ENCODE assay signal across 9 mouse cellular contexts in genomic region chr7:131554341-131555180, GRCm38 (mm10). TPM values are rescaled to one million over a fixed set of nuclear protein-coding genes. Genes with fewer than 3 reads are reported as not detected.
DNase-seq lines count a peak whose midpoint lies in the region; ATAC-seq and TF ChIP-seq lines count a peak whose summit lies in the region.
"Had no signal": no experiment of that assay in that cellular context is flagged by ENCODE, and none has a peak within 500 bp of the region (broad histone marks: within the 10 kb centered on the region; RNA-seq: fewer than 3 reads in every experiment).

No protein-coding gene starts in this region.

- peak overlapping the region; percentile 37 for H3K4me3 ChIP-seq in embryonic facial prominence, embryonic 12.5 days
- H3K4me3 ChIP-seq in intestine, postnatal 0 days (ENCODE audit: low read depth, low read length) = peak overlapping the region; percentile 33
- H3K4me3 ChIP-seq in neural tube, embryonic 11.5 days (ENCODE audit: low read depth, low read length) = peak overlapping the region; percentile 33

- H3K27me3 ChIP-seq in embryonic facial prominence, embryonic 12.5 days = peaks cover 84% of the 10 kb centered on the region
- H3K27me3 ChIP-seq in intestine, postnatal 0 days (replicated peaks; ENCODE audit: control insufficient read depth, insufficient read depth, low read length) = peaks cover 99% of the 10 kb centered on the region
- H3K27me3 ChIP-seq in neural tube, embryonic 11.5 days (ENCODE audit: control insufficient read depth, insufficient read depth, low read length) = peaks cover 92% of the 10 kb centered on the region

- DNase-seq in retina, embryonic 14.5 days (ENCODE audit: low spot score) = peak; percentile 29
- DNase-seq in retina, postnatal 1 day = no peak
- peak; percentile 57 for DNase-seq in neural tube, embryonic 11.5 days (ENCODE audit: low spot score)
- no peak for DNase-seq in cerebellum, adult 11-12 months
- no peak for DNase-seq in left cerebral cortex, postnatal 10 days (ENCODE audit: extremely low spot score in 1 of 2, low spot score in 2 of 2)
- DNase-seq in layer of hippocampus, adult 9-11 months = no peak

- intact Hi-C loops in left cerebral cortex, postnatal 10 days (cut with DNase I) = loop anchor here (5.0 kb wide), 1 partner anchor 193 kb away; no protein-coding TSS in a partner anchor

- no peaks in the 10 kb centered on the region for H3K9me3 ChIP-seq in embryonic facial prominence, embryonic 12.5 days
- H3K9me3 ChIP-seq in intestine, postnatal 0 days (ENCODE audit: control insufficient read depth) = no peaks in the 10 kb centered on the region
- H3K9me3 ChIP-seq in neural tube, embryonic 11.5 days (ENCODE audit: control insufficient read depth, low read length) = no peaks in the 10 kb centered on the region

- H3K4me2 ChIP-seq in embryonic facial prominence, embryonic 12.5 days (replicated peaks) = peak overlapping the region; percentile 57
- peak overlapping the region; percentile 55 for H3K4me2 ChIP-seq in intestine, postnatal 0 days (replicated peaks; ENCODE audit: low read depth)
- H3K4me2 ChIP-seq in neural tube, embryonic 11.5 days (ENCODE audit: low read depth) = peak overlapping the region; percentile 49

- no peaks in the 10 kb centered on the region for H3K36me3 ChIP-seq in embryonic facial prominence, embryonic 12.5 days
- H3K36me3 ChIP-seq in intestine, postnatal 0 days (ENCODE audit: control insufficient read depth, insufficient read depth) = no peaks in the 10 kb centered on the region
- no peaks in the 10 kb centered on the region for H3K36me3 ChIP-seq in neural tube, embryonic 11.5 days (ENCODE audit: control insufficient read depth, insufficient read depth, low read length)

- 0 out of 2 replicates have a peak, but pooled peaks have one; percentile 8 for ATAC-seq in embryonic facial prominence, embryonic 12.5 days (ENCODE audit: insufficient number of reproducible peaks, insufficient read depth, low FRiP score, low TSS enrichment)
- ATAC-seq in intestine, postnatal 0 days = no peak
- ATAC-seq in neural tube, embryonic 11.5 days (ENCODE audit: insufficient read depth, low FRiP score, low TSS enrichment) = peak; percentile 24

- peak overlapping the region; percentile 38; the same call in 1 of the 2 replicates for H3K9ac ChIP-seq in embryonic facial prominence, embryonic 12.5 days
- 0 out of 2 replicates have a peak overlapping the region, but pooled peaks have one; percentile 11 for H3K9ac ChIP-seq in intestine, postnatal 0 days (ENCODE audit: low read depth, low read length)
- H3K9ac ChIP-seq in neural tube, embryonic 11.5 days (ENCODE audit: low read length) = no peak overlapping the region; the same call in 1 of the 2 replicates

- no peak for TF ChIP-seq CTCF in intestine, postnatal 0 days (IDR thresholded peaks at IDR 0.05; ENCODE audit: low read depth)

- peaks cover 12% of the 10 kb centered on the region for H3K4me1 ChIP-seq in embryonic facial prominence, embryonic 12.5 days
- H3K4me1 ChIP-seq in intestine, postnatal 0 days (replicated peaks; ENCODE audit: control insufficient read depth, insufficient read depth, low read length) = 0 out of 2 replicates have a peak, but pooled peaks cover 4% of the 10 kb centered on the region
- peaks cover 11% of the 10 kb centered on the region for H3K4me1 ChIP-seq in neural tube, embryonic 11.5 days (ENCODE audit: control insufficient read depth, insufficient read depth, low read length)

- no peak overlapping the region for H3K27ac ChIP-seq in embryonic facial prominence, embryonic 12.5 days
- H3K27ac ChIP-seq in intestine, postnatal 0 days (ENCODE audit: low read depth, low read length) = no peak overlapping the region
- H3K27ac ChIP-seq in neural tube, embryonic 11.5 days (ENCODE audit: low read depth, low read length) = 0 out of 2 replicates have a peak overlapping the region, but pooled peaks have one; percentile 53

- WGBS in embryonic facial prominence, embryonic 12.5 days = under 1% methylated on average over 39 of the region's 45 CpGs
- WGBS in intestine, postnatal 0 days = under 1% methylated on average over 45 of the region's 45 CpGs
- under 1% methylated on average over 37 of the region's 45 CpGs for WGBS in neural tube, embryonic 11.5 days

RNA-seq across cellular contexts. Expression of gene Bub3, which starts 5.5 kb away (rescaled TPM):
- polyA plus RNA-seq in embryonic facial prominence, embryonic 12.5 days (2016; fragmentation: Nextera tagmentation; extraction: Ambion mirVana) = 239 and 243 TPM in 2 replicates
- polyA plus RNA-seq in intestine, postnatal 0 days (2015; fragmentation: Nextera tagmentation; extraction: Ambion mirVana) = 72.3 and 74.7 TPM in 2 replicates
- polyA plus RNA-seq in neural tube, embryonic 11.5 days (2014; fragmentation: Nextera tagmentation; extraction: Ambion mirVana) = 257 TPM in 2 replicates
- total RNA-seq in left cerebral cortex, postnatal 10 days (2021) = 10 to 100 TPM; 56.1 to 57.0 TPM

RNA-seq across cellular contexts. Expression of gene Hmx2, which starts 6.0 kb away (rescaled TPM):
- 0.38 and 0.41 TPM in 2 replicates for polyA plus RNA-seq in embryonic facial prominence, embryonic 12.5 days (2016; fragmentation: Nextera tagmentation; extraction: Ambion mirVana)
- polyA plus RNA-seq in intestine, postnatal 0 days (2015; fragmentation: Nextera tagmentation; extraction: Ambion mirVana) = 0.55 and 0.56 TPM in 2 replicates
- polyA plus RNA-seq in neural tube, embryonic 11.5 days (2014; fragmentation: Nextera tagmentation; extraction: Ambion mirVana) = 1.7 and 2.9 TPM in 2 replicates
- not detected for total RNA-seq in left cerebral cortex, postnatal 10 days (2021)
- polyA plus RNA-seq: testis, adult 2 months had no signal

RNA-seq across cellular contexts. Expression of gene Hmx3, which starts 11.9 kb away (rescaled TPM):
- 0.22 and 0.31 TPM in 2 replicates for polyA plus RNA-seq in embryonic facial prominence, embryonic 12.5 days (2016; fragmentation: Nextera tagmentation; extraction: Ambion mirVana)
- 0.91 and 1.4 TPM in 2 replicates for polyA plus RNA-seq in intestine, postnatal 0 days (2015; fragmentation: Nextera tagmentation; extraction: Ambion mirVana)
- polyA plus RNA-seq in neural tube, embryonic 11.5 days (2014; fragmentation: Nextera tagmentation; extraction: Ambion mirVana) = 0.92 and 1.4 TPM in 2 replicates
- total RNA-seq in left cerebral cortex, postnatal 10 days (2021) = not detected
- polyA plus RNA-seq: testis, adult 2 months had no signal

Comparison
In these comparisons a context has a peak if more than half of its experiments do, and no peak if none do; other contexts are left out.
1. DNase-seq: peak in retina, embryonic 14.5 days (single experiment) and neural tube, embryonic 11.5 days (single experiment); none in retina, postnatal 1 day (single experiment), cerebellum, adult 11-12 months (single experiment), left cerebral cortex, postnatal 10 days (0 of 2) and layer of hippocampus, adult 9-11 months (single experiment).
2. Peak in every context shown above with its lines, with median percentiles within 50 percentile points of each other: H3K4me2 ChIP-seq and H3K4me3 ChIP-seq.